Mouse (Mus musculus): ENCODE results near the gene 9230102O04Rik.
A peak's percentile ranks its signal among the peaks of the same experiment; 100 is the strongest.

The 9230102O04Rik gene

DNA sequence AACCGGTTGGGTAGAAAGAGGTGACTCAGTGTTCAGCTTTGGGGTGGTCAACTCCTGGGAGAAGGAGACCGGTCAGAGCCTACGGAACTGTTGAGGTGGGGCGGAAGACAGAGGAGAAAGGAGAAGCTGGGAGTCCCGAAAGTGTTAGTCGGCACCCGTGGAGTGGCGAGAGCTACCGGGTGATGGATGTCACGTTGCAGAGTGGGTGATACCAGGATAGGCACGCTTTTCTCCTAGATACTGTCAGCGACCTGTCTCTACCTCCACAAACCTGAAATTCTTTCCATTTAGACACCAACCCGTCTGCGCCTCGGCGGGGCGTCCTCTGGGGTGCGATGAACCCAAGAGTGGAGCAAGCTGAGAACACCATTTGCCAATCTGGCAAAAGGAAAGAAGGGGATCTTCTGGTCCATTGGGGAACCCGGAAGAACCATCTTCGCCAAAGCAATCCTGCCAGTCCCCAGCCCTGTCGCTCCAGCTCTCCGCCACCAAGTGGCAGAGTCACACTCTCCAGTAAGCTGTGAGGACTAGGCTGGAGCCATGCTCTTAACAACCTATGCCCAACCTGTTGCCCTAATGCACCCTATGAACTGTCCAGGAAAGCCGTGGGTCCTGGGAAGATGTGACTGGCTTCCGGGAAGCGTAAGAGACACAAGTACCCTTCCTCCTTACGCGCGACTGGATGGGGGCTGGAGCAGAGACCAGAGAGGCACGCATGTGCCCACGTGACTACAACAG, at the start of gene 9230102O04Rik:
TSS of gene 9230102O04Rik (minus strand) at position 628 of the 738 bp plus-strand sequence.
- DNase-seq (ENCODE audit: low spot score), result no peak

DNA sequence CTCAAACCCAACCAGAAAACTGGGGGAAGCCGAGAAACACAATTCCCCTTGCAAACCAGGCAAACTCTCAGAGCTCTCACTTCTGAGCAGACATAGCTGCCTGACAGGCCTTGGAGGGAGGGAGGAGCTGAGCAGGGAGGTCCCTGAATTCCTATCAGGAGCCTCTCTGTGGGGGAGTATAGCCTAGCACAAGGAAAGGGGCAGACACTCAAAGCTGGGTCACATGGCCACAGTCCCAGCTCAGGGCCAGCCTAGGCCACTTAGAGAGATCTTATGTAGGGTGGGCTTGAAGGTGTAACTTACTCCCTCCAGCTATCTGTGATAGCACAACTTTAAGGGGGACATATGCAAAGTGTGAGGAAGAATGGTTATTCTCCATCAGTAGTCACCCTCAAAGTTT, 46.6 kb upstream of the 9230102O04Rik start:
- DNase-seq (ENCODE audit: low spot score), result no peak

DNA sequence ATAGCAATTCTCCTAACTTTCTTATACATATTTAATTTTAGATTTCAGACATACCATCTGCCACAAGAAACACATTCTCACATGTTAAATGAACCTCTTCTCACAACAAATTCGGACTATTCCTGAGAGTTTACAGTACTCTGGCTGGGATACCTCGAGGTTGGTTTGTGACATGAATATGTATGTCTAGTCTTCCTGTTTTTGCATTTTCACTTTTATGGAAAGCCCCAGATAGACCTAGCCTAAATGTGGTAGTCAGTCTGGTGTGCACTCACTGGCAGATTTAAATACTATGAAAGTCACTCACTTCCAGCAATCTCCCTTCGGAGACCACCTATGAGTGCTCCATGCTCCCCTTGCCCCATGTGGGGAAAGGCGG, 37.6 kb upstream of the 9230102O04Rik start:
- DNase-seq (ENCODE audit: low spot score), result no peak

DNA sequence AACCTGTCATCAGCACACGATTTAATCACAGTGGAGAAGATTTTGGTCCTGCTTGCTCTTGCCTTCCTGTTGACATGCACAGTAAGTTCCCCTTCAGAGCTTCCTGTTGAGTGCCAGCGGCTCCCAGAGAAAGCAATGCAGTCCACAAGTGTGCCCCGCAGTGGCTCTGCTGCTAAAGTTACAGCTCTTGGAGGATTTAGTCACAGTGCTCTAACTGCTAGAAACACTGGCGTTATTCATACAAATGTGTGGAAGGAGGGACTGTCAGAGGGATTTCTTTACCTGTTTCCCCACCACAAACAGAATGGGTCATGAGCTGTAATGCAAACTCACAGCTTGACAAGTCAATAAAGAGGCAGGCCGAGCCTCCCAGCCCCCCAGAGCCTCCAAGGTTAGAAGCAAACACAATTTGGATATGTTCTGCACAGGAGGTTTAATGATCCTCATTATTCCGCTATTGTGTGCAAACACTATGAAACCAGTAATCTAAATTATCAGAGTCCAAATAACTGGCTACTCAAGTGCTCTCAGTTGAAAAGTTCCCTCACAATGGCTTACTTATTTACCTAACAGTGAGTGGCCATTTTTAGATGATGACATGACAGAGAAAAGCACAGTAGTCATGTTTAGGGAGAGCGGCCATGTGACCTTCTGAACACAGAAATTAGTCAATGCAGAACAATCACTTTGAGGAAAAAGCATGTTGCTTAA, 37.0 kb upstream of the 9230102O04Rik start:
- DNase-seq (ENCODE audit: low spot score), result no peak

DNA sequence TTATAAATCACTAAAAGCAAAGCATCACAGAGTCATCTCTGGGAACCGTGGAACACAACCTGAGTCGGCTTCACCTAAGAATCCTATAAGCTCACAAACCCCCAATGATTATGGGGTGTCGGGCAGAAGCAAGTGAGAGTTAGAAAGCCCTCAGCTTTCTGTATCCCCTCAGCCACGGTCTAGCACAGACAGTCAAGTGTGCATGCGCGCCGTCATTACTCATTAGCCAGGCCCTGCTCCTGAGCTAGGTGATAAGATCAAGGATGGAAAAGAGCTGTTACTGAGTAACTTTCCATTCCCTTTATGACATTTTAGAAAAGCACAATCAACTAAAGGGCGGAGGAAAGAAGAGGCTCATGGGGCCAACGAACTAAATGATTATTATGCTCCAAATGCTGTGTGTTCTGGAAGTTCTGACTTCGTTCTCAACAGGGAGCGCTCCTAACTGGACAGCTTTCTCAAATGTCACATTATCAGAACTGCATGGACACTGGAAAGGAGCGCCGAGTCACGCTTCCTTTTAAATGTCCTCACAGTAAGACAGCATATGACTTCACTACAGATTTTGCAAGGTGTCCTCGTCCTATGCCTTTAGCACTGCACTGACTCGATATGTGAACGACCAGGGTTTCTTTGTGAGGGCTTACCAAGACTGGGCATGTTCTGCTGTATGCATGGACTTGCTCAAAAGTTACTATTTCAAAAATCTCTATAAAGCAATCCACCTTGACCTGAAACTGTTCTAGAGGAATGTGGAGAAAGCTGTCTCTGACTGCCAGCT, 29.5 kb upstream of the 9230102O04Rik start:
- peak; percentile 75 for DNase-seq (ENCODE audit: low spot score)

DNA sequence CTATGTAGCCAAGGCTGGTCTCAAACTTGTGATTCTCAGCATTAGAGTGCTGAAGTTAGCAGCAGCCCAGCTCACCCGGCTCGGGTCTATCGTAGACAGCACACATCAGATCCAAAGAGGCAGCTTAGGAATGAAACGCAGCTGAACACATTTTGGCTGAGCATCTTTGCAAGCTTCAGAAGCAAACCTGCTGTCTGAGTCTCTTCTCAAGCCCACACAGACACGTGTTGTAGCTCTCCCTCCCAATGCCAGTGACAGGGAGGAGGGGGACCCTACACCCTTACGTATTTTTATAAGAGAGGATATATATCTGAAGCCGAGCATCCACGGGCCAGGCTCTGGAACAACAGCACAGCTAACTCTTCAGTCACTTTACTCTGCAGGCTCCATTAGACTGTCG, 28.3 kb upstream of the 9230102O04Rik start:
- DNase-seq (ENCODE audit: low spot score), result no peak

DNA sequence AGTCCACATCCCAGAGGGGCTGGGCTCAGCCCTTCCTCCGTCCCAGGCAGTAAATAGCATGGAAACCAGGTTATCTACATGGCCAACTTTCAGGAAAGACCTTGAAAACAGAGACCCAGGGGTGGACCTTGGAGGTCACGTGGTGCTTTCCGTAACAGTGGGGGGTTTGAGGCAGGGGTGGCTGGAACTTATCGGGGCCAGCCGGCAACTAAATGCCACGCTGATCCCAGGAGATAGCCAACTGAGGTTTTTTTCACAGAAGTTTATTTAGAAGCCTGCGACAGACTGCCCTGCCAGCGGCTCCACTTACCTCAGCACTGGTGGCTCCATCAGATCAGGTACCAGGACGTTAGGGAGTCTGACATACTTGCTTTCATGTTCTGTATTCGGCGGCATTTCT, 16.7 kb upstream of the 9230102O04Rik start:
- no peak for DNase-seq (ENCODE audit: low spot score)

DNA sequence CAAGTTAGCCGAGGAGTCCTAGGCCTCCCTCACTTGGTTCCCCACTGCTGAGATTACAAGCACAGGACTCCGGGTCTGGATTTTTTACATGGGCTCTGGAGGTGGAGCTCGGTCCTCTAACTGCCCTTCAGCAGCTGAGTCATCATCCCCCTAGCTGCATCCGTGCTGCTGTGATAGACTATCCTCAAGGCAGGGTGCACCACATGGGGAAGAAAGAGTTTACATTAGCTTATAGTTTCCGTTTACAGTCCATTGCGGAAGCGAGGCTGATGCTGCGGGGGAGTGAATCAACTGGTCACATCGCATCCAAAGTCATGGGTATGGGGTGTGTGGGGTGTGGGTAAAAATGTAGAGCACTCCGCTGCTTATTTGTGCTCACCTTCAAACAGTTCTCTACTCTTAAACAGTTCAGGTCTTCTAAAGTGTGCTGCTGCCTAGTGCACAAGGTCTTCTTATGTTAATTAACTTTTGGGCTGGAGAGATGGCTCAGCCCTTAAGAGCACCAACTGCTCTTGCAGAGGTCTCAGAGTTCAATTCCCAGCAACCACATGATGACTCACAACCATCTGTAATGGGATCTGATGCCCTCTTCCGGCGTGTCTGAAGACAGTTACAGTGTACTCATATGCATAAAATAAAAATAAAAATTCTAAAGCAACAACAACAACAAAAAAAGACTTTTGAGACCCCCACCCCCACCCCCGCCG, 14.7 kb upstream of the 9230102O04Rik start:
- no peak for DNase-seq (ENCODE audit: low spot score)

DNA sequence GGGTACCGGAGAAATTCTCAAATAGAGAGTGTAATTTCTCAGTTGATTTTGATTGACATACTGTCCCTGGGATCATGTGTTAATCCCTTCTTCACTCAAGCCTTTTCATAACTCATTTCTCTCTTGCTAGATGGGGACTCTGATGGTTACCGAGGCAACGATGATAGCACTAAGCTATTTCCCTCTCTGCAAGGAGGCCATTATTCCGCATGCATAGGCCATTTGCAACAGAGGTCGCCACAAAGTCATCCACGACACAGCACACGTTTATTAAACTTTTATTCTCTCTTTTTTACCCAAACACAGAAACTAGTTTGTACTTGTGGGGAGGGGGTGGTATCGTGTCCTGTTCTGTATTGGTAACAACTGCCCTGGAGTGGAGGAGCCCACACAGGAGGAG, 8.5 kb upstream of the 9230102O04Rik start:
- DNase-seq (ENCODE audit: low spot score), result no peak

DNA sequence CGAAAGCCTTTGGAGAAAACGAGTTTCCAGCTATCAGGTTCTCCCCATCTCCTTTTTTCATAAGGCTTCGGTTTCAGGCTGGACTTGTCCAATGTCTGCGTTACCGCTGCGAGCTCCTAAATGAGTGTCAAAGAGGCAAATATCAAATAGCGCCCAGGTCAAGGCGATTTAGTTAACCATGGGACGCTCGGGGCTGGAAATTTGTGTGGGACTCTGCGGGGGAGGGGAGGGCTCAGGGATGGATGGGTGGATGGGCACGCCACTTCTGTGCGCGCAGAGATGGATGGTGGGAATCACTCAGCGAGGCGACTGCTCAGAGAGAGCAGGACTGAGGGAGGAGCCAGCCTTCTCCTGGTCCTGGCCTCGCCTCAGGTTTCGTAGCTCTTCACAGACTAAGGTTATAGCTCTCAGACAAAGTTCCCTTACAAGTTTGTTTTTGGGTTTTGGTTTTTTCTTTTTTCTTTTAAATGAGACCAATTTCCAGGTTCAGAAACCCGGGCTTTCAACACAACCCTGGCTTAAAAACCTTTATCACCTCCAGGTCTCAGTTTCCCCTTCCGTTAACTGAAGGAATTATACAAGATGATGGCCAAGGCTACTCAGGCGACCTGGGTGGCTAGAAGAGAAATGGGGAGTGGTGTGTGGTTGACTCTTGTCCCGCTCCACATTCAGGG, 6.9 kb upstream of the 9230102O04Rik start:
- no peak for DNase-seq (ENCODE audit: low spot score)

DNA sequence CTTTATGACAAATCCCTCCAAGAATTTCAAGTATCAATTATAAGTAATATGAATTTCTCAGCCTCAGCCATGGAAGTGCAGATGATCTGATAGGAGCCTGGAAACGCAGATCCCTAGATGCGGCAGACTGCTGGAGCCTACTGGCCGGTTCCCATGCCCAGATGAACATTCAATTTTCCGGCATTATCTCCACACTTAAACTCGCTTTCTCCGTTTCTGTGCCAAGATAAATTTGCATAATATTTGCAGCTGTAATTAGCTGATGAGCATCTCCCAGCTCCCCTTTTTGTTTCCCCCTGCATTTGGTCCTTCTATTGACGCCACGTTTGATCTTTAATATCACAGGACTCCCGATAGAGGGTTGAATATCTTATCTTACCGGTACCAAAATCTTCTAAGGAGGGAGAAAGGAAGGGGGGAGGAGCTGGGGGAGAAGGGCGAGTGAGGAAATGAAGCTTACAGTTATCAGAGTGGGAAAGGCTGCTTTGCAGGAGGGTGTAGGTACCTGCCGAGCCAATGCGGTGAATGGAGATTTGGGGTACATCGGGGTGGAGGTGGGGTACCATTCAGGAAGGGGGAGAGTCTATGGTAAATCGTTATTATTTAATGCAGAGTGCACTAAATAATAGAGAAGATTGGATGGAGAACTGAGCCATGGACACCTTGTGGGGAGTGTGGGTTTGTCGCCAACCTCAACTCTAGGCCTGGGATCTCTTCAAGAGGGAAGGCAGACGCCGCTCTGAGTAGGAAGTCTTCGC, 5.7 kb upstream of the 9230102O04Rik start:
- DNase-seq (ENCODE audit: low spot score), result no peak

DNA sequence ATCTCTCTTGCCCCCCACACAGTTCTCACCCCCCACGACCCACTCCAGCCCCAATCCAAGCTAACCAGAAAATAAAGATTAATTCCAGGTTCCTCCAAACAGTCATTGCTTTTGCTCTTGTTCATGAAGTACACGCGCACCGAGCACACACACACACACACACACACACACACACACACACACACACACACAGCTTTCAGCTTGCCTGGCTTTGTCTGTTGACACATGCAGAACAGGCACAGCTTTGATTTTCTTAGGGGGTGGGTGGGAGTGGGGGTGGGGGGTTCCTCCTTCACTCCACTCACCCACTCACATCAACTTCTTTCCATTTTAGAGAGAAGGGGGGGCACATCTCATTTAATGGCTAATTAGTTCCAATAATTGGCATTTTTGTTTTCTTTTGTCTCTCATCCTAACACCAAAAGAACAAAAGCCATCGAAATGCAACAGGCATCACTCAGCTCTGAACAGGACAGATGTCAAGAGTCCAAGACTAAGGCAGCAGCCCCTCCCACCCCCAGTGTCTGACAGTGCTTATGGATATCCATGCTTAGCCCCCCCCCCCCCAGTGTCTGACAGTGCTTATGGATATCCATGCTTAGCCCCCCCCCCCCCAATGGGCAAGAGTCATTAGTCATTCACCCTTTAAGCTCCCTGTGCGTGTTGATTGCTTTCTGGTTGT, 4.1 kb upstream of the 9230102O04Rik start:
- DNase-seq (ENCODE audit: low spot score), result no peak

DNA sequence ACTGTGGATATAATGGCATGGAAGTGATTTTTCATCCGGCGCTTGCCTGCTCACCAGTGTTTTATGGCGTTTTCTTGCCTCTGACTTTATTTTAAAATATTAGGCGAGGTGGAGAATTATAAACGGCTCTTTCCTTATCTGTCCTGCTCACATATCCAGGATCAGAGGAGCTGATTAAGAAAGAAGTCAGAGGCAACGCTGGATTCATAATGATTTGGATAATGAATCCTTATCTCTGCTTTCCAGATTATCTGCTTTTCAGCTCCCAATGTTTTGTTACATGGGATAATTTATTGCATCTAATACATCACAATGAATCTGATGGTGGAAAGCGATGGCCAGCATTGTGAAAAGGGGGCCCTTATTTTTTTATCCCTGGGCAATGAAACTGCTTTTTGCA, 3.2 kb upstream of the 9230102O04Rik start:
- DNase-seq (ENCODE audit: low spot score), result no peak

DNA sequence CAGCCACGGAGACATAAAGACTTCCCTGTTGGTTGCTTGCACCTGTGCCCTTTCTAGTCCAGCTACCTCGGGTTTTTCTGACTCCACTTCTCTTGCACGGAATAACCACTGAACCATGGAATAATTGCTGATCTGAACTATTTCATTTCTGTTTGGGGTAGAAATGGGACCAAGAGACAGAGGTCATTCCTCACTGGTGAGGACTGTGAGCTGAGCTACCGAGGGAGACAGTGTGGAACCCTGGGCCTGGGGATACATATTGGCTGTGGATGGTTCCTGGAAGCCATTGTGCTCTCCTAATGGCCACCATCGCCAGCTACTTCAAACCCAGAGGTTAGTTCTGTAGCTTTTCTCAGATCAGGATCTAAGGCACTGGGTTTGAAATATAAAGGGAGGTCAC, 1.6 kb upstream of the 9230102O04Rik start:
- DNase-seq (ENCODE audit: low spot score), result no peak

DNA sequence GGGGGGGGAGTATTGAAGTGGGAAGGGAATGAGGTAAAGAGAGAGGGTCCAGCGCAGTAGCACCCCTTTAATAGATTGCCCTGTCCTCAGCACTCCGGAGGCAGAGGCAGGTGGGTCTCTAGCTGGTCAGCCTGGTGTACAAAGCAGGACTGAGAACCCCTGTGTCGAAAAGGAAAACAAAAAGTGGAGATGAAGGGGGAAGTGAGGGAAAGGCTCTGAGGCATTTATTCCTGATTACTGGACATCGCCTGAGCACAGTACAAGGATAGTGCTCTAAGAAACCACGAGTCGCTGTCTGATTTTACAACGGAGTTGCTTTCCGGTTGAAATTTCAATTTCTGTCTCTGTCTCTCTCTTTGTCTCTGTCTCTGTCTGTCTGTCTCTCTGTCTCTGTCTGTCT, 911 bp upstream of the 9230102O04Rik start:
- no peak for DNase-seq (ENCODE audit: low spot score)

DNA sequence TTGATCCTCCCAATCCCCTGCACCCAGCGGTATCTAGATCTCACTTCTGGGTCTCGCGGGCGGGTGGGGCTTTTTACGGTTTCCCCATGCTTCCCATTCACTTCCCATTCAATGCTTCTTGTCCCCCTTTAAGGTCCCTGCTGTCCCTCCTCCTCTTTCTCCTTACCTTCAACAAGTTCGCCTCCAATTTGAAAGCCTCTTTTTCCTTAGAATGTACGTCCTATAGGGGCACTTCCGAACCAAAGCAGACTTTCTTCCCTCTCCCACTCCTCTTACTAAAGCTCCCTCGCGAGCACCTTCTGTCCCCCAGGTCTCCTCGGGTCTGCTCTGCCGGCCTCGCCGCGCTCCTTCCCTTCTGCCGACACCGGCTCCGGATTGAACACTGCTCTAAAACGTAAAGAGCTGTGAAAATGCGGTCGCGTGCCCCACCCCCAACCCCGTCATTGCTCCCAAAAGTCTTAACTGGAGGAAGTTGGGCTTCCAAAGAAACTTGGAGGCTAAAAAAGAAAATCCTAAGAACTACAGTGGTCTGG, 377 bp upstream of the 9230102O04Rik start, which contains the start of gene Gata3:
TSS of gene Gata3 (minus strand) at position 384 of the 533 bp plus-strand sequence.
- DNase-seq (ENCODE audit: low spot score), result no peak

DNA sequence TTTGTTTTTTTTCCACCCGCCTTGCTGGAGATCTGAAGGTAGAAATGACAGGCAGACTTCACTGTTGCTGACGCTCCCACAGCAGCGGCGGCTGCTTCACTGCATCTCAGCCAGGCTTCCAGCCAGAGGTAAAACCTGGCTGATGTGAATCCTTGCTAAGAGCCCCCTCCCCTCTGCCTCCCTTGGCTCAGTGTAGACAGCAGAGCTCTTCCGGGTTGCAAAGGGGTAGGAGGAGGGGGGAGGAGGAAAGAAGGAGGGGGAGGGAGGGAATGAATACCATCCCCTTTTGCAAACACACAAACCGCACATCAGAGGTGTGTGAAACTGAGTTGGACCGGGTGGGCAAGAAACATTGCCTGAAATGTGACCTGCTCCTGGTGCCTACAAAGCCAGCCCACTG, 1.7 kb downstream of the 9230102O04Rik start:
- DNase-seq (ENCODE audit: low spot score), result no peak

DNA sequence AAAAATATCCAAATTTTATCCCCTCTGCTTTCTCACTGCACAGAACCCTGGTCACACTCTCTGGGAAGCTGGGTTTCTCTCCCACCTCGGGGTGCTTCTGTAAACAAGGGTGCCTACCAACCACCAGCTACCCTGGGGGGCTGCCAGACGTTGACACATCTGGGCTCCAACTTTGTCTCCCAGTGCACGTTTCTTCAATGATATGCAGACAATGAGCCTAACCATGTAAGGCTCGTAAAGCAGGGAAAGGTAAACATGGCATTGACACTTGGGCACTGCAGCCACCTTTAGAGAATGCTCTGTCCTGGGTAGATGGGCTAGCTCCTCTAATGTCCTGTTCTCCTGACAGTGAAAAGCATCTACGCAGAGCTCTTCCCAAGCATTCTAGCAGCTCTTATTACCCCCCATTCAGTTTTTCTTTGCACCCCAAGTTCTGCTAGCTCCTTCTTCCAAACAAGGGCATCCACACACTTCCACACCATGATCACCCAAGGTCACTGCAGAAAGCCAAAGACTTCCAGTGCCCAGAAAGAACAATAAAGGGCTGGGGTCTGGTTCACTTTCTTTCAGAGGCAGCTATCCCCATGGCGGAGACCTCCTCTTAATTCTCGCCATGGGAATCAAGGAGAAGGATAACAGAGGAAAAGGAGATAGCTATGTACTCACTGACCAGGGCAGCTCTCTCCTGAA, 2.3 kb downstream of the 9230102O04Rik start:
- DNase-seq (ENCODE audit: low spot score), result no peak

DNA sequence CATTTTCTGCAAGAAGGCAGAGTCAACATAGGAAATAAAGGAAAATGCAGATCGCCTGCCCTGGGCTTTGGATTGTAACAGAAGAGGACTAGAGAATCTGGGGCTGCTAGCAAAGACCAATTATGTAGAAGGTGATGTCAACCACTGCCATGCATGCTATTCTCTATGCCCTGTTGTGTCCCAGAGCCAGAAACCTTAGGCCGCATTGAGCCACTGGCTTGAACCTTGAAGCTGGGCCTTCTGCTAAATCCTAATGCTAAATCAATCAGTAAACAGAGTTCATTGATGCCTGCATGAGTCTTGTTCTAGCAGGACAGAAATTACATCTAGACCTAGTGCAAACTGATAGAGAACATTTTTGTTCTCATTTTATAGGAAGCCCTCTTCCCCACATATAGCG, 3.3 kb downstream of the 9230102O04Rik start:
- DNase-seq (ENCODE audit: low spot score), result no peak
